Mouse (Mus musculus): Measurements from ENCODE around the gene Ucp1.
A peak's percentile ranks its signal among the peaks of the same experiment; 100 is the strongest.

Gene Ucp1

DNA sequence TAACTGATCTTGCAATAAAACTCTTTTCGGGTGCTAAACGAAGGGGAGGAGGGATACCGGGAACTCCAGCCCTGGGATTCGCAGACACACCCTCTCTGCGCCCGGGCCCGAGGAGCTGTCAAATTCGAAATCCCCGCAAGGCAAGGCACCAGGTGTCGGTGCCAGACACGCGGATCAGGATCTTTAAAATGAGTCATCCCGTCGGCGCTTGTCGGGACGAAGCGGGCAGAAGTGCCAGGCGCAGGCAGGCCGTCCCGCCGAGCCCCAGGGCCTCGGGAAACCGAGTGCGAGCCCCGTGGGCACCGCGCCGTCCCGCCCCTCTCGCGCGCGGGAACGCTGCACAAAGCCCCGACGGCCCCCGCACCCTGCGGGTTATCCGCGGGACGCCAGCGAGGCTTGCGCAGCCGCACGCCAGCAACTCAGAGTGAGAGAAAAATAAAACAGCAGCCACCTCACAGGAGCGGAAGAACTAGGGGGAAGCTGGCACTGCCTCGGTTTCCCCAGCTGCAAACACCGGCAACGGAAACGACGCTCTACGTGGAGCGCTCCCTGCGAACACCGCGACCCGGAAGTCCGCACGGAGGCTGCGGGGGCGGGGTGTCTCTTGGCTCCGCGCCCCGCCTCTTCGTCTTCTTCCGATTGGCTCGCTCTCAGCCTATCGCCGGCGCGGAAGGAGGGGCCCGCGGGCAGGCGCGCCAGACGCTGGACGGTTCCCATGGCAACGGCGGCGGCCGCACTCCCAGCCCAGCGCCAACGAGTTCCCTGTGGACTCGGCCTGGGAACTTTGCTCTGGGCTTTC lies 41.9 kb downstream of the Ucp1 start, which contains the start of gene Elmod2:
Elmod2 (minus strand) TSS at position 588 of the 799 bp plus-strand sequence.
- DNase-seq (ENCODE audit: low spot score in 2 of 2), result peak; percentile 87 to 94

DNA sequence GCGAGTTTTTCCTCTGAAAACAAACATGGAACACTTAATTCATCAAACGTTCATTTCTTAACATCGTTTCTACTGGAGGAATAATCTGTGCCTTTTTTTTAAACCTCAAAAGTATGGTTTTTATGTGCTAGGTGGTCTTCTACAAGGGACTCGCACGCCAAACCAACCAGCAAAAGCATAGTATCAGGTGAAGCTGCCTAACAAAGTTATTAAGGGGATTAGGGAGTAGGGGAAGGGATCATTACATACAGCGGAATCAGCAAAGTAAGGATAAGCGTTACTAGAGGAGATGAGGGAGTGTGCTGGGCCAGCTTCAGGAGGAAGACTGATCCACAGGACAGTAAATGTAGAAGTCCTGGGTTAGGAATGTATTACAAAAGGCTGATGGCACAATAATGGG lies 42.7 kb downstream of the Ucp1 start:
- DNase-seq (ENCODE audit: low spot score in 2 of 2), result no peak

DNA sequence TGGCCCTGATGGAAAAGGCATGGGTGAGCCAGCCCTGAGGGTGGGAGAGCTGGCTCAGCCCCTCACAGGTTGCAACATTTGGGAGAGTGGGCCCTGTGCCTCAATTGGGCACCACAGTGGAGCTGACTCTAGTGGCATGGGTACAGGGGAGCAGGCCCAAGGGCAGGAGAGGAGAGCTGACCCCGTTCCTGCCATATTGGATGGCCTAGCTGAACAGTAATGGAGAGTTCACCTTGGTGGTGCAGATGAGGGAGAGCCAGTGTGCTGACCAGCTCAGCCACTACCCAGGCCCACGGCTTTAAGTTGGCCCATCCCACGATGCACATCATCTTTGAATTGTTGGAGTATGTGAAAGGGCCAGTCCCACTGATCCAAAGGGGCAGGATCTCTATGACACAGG lies 51.9 kb downstream of the Ucp1 start:
- DNase-seq (ENCODE audit: low spot score in 2 of 2), result no peak

DNA sequence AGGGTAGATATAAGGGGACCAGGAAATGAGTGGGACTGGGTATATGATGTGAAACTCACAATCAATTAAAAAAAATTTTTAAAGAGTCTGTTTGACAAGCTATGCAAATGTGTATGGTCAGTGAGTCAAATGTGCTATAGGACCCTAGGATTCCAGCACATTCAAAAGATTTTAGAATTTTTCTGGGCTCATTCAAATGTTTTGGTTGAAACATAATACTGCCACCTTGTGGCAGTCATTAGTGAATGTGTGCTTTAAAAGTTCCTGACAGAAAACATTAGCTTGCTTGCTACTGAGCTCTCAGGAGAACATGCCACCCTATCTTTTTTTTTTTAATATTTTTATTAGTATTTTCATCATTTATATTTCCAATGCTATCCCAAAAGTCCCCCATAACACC lies 52.5 kb downstream of the Ucp1 start:
- DNase-seq (ENCODE audit: low spot score in 2 of 2), result no peak

Data from left cerebral cortex, adult 9 months (tissue).